Mouse (Mus musculus) neural tube, embryonic 11.5 days (tissue): ENCODE measurements around the gene Ube2c. TPM values are rescaled to one million over a fixed set of nuclear protein-coding genes. Genes with fewer than 3 reads are reported as not detected.

Source experiments
- ATAC-seq: fragments of 200-750 bp; cut with Nextera tagmentation; 2 replicates; pipeline ENCODE4 v1.8.0; 2017; ENCODE audit warnings: moderate number of reproducible peaks, mild to moderate bottlenecking, moderate TSS enrichment, moderate library complexity; ENCODE audit not compliant: insufficient read depth, low FRiP score, low TSS enrichment
- DNase-seq: peaks from one replicate; pipeline ENCODE4 v3.0.0-alpha.2; 2015; ENCODE audit warnings: low spot score
- H3K27ac ChIP-seq: fragments of 300-500 bp; sonication (generic); 2 replicates; pipeline ENCODE4 v1.5.1; 2014; ENCODE audit warnings: low read depth, mild to moderate bottlenecking, low read length
- H3K27me3 ChIP-seq: fragments of 300-500 bp; sonication (generic); 2 replicates; pipeline ENCODE4 v1.6.1; 2014; ENCODE audit warnings: mild to moderate bottlenecking, low read length, mixed read lengths; ENCODE audit not compliant: control insufficient read depth, insufficient read depth
- H3K36me3 ChIP-seq: fragments of 300-500 bp; sonication (generic); 2 replicates; pipeline ENCODE4 v1.6.1; 2014; ENCODE audit warnings: mild to moderate bottlenecking, low read length, moderate library complexity, mixed read lengths; ENCODE audit not compliant: control insufficient read depth, insufficient read depth
- H3K4me1 ChIP-seq: fragments of 300-500 bp; sonication (generic); 2 replicates; pipeline ENCODE4 v1.6.1; 2014; ENCODE audit warnings: low read length, mixed read lengths; ENCODE audit not compliant: control insufficient read depth, insufficient read depth
- H3K4me2 ChIP-seq: fragments of 300-500 bp; sonication (generic); 2 replicates; pipeline ENCODE4 v1.6.1; 2014; ENCODE audit warnings: low read depth, mild to moderate bottlenecking, moderate library complexity
- H3K4me3 ChIP-seq: fragments of 300-500 bp; sonication (generic); 2 replicates; pipeline ENCODE4 v1.5.1; 2014; ENCODE audit warnings: low read depth, low read length
- H3K9ac ChIP-seq: fragments of 300-500 bp; sonication (generic); 2 replicates; pipeline ENCODE4 v1.6.1; 2014; ENCODE audit warnings: mild to moderate bottlenecking, low read length
- H3K9me3 ChIP-seq: fragments of 300-500 bp; sonication (generic); 2 replicates; pipeline ENCODE4 v1.6.1; 2016; ENCODE audit warnings: low read length; ENCODE audit not compliant: control insufficient read depth
- whole genome bisulfite sequencing: fragments of 180-500 bp; shearing (Covaris S2); extraction: QIAGEN DNeasy Blood & Tissue Kit; methylation state at CpG from one replicate; pipeline ENCODE4 v1.1.7; 2014; 5-methylcytosine and 5-hydroxymethylcytosine counted together
- polyA plus RNA-seq: library from polyadenylated mRNA; unstranded; fragments of >200 nt; fragmentation: Nextera tagmentation; extraction: Ambion mirVana; gene quantifications from 2 replicates; pipeline ENCODE4 v1.2.1, GENCODE M21; 2014

Ube2c gene
- polyA plus RNA-seq, 1 experiment from 2014 or later = 449 TPM

- H3K9me3 ChIP-seq = no peaks in the 10 kb centered on the region
- no peak for DNase-seq
- 94% methylated on average over 8 of the region's 8 CpGs for WGBS
- no peak overlapping the region for H3K4me2 ChIP-seq
- no peak for ATAC-seq
- peaks cover 3% of the 10 kb centered on the region for H3K36me3 ChIP-seq
- H3K27me3 ChIP-seq = no peaks in the 10 kb centered on the region
- no peak overlapping the region for H3K4me3 ChIP-seq
- H3K4me1 ChIP-seq = no peaks in the 10 kb centered on the region
- no peak overlapping the region for H3K9ac ChIP-seq
- no peak overlapping the region for H3K27ac ChIP-seq
Observed at GRCm38 (mm10) chr2:164815821-164816220, 46.1 kb downstream of the Ube2c start.

GRCm38 (mm10) chr2:164817206-164817605 is 47.5 kb downstream of the Ube2c start:
- Histone ChIP-seq H3K9me3 (no peaks in the 10 kb centered on the region), H3K9ac (no peak overlapping the region), H3K4me2 (no peak overlapping the region), H3K36me3 (peaks cover 3% of the 10 kb centered on the region), H3K27ac (no peak overlapping the region), H3K27me3 (no peaks in the 10 kb centered on the region), H3K4me3 (no peak overlapping the region), H3K4me1 (peaks cover 2% of the 10 kb centered on the region; the same call in 1 of the 2 replicates)
- WGBS = 88% methylated on average over 6 of the region's 6 CpGs
- ATAC-seq (no peak), DNase-seq (no peak)

- Histone ChIP-seq H3K4me2 (no peak overlapping the region), H3K9me3 (no peaks in the 10 kb centered on the region), H3K27ac (no peak overlapping the region), H3K4me1 (peaks cover 5% of the 10 kb centered on the region; the same call in 1 of the 2 replicates), H3K27me3 (no peaks in the 10 kb centered on the region), H3K4me3 (no peak overlapping the region), H3K36me3 (peaks cover 3% of the 10 kb centered on the region), H3K9ac (no peak overlapping the region)
- peak; percentile 34 for DNase-seq
- ATAC-seq = no peak
- 61% methylated on average over 5 of the region's 5 CpGs for WGBS
Observed at GRCm38 (mm10) chr2:164817703-164818102, 48.0 kb downstream of the Ube2c start.

GRCm38 (mm10) chr2:164821060-164821459 is 51.4 kb downstream of the Ube2c start:
- Histone ChIP-seq H3K4me3 (no peak overlapping the region), H3K4me1 (peaks cover 5% of the 10 kb centered on the region; the same call in 1 of the 2 replicates), H3K4me2 (no peak overlapping the region), H3K36me3 (peaks cover 6% of the 10 kb centered on the region), H3K9me3 (no peaks in the 10 kb centered on the region), H3K9ac (no peak overlapping the region), H3K27ac (no peak overlapping the region), H3K27me3 (no peaks in the 10 kb centered on the region)
- ATAC-seq = no peak
- 88% methylated on average over 6 of the region's 6 CpGs for WGBS
- no peak for DNase-seq

- Histone ChIP-seq H3K4me2 (peak within 1 kb of the TSS; percentile 70), H3K36me3 (peaks cover 6% of the 10 kb centered on the region), H3K4me3 (peak within 1 kb of the TSS; percentile 74), H3K9ac (peak within 1 kb of the TSS; percentile 70), H3K27ac (peak within 1 kb of the TSS; percentile 70), H3K4me1 (peaks cover 5% of the 10 kb centered on the region; the same call in 1 of the 2 replicates), H3K27me3 (no peaks in the 10 kb centered on the region), H3K9me3 (no peaks in the 10 kb centered on the region)
- ATAC-seq (peak; percentile 99), DNase-seq (peak; percentile 99)
- 1% methylated on average over 32 of the region's 32 CpGs for WGBS
Observed at GRCm38 (mm10) chr2:164822636-164823165, 53.0 kb downstream of the Ube2c start, which contains the start of gene Zswim1. Zswim1 (plus strand) TSS chr2:164822686.

GRCm38 (mm10) chr2:164823181-164823585 is 53.5 kb downstream of the Ube2c start:
- Histone ChIP-seq H3K9me3 (no peaks in the 10 kb centered on the region), H3K9ac (peak overlapping the region; percentile 70), H3K4me2 (peak overlapping the region; percentile 70), H3K27me3 (no peaks in the 10 kb centered on the region), H3K4me3 (peak overlapping the region; percentile 74), H3K4me1 (peaks cover 5% of the 10 kb centered on the region; the same call in 1 of the 2 replicates), H3K27ac (peak overlapping the region; percentile 70), H3K36me3 (peaks cover 6% of the 10 kb centered on the region)
- 3% methylated on average over 10 of the region's 10 CpGs for WGBS
- DNase-seq = no peak
- peak; percentile 64 for ATAC-seq

GRCm38 (mm10) chr2:164823969-164824368 is 54.3 kb downstream of the Ube2c start:
- H3K9ac ChIP-seq = no peak overlapping the region
- DNase-seq (no peak), ATAC-seq (no peak)
- peak overlapping the region; percentile 70; the same call in 1 of the 2 replicates for H3K4me2 ChIP-seq
- WGBS = 86% methylated on average over 4 of the region's 4 CpGs
- peaks cover 5% of the 10 kb centered on the region; the same call in 1 of the 2 replicates for H3K4me1 ChIP-seq
- H3K27me3 ChIP-seq = no peaks in the 10 kb centered on the region
- H3K36me3 ChIP-seq = peaks cover 6% of the 10 kb centered on the region
- H3K9me3 ChIP-seq = no peaks in the 10 kb centered on the region
- no peak overlapping the region for H3K4me3 ChIP-seq
- no peak overlapping the region for H3K27ac ChIP-seq

- Histone ChIP-seq H3K27ac (no peak overlapping the region), H3K4me1 (peaks cover 5% of the 10 kb centered on the region; the same call in 1 of the 2 replicates), H3K4me3 (no peak overlapping the region), H3K9me3 (no peaks in the 10 kb centered on the region), H3K4me2 (no peak overlapping the region), H3K9ac (no peak overlapping the region), H3K36me3 (peaks cover 6% of the 10 kb centered on the region), H3K27me3 (no peaks in the 10 kb centered on the region)
- WGBS = 95% methylated on average over 17 of the region's 17 CpGs
- ATAC-seq (no peak), DNase-seq (no peak)
Observed at GRCm38 (mm10) chr2:164825521-164825920, 55.8 kb downstream of the Ube2c start.

- H3K36me3 ChIP-seq = peaks cover 4% of the 10 kb centered on the region
- H3K27ac ChIP-seq = no peak overlapping the region
- peaks cover 2% of the 10 kb centered on the region; the same call in 1 of the 2 replicates for H3K4me1 ChIP-seq
- H3K4me2 ChIP-seq = no peak overlapping the region
- H3K9me3 ChIP-seq = no peaks in the 10 kb centered on the region
- ATAC-seq (no peak), DNase-seq (no peak)
- 90% methylated on average over 16 of the region's 16 CpGs for WGBS
- H3K4me3 ChIP-seq = no peak overlapping the region
- no peaks in the 10 kb centered on the region for H3K27me3 ChIP-seq
- H3K9ac ChIP-seq = no peak overlapping the region
Observed at GRCm38 (mm10) chr2:164827146-164827850, 57.6 kb downstream of the Ube2c start.
